Mouse (Mus musculus): ENCODE results near the gene Mroh2a. TPM values are rescaled to one million over a fixed set of nuclear protein-coding genes. Genes with fewer than 3 reads are reported as not detected.
A peak's percentile ranks its signal among the peaks of the same experiment; 100 is the strongest.

Gene Mroh2a
- total RNA-seq, 2 experiments from 2014 or later: 0.30 TPM; not detected in 1

DNA sequence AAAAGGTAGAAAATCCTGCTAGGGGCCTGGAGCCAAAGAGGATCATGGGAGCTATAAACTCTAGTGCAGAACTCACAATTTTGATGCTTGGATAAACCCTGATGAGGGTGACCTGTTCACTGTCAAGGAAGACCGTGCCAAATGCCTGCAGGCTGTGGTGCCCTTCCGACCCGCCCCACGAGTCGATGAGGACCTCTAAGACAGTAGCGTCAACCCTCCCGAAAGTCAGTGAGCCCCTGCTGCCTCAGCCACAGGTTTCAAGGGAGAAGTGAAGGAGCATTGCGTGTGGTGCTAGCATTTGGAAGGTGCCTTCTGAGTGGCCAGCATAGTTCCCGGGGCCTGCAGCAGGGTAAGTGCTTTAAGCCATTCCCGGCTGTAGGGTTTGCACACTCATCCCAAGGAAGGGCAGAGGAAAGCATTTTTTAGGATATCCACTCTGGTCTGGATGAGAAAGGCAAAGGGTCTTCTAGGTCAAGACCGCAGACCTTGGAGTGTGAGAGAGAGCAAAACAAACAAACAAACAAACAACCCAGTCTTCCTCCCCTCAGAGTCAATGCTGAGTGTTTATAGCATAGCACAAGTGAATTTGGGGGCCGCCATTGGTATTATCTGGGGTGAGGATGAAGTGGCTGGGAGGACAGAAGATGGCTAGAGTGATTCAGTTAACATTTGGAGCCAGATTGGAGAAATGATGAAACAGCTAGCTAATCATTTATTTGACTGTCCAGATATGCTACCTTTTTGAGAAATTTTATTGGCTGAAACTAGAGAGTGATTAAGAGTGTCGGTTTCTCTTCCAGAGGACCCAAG, 60.3 kb downstream of the Mroh2a start:
- no peak for ATAC-seq (replicated peaks; ENCODE audit: low FRiP score, poor library complexity, severe bottlenecking)

DNA sequence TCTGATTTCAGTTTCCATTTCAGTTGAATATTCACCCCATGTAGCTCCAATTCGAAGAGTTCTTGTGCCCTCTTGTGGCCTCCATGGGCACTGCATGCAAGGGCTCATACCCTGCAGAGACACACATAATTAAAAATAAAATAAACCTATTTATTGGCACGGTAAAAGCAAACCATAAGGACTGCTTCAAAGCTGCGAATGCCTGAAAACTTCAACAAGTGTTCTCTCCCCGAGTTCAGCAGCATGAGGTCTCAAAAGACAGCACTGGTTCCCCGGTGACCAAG, 60.9 kb downstream of the Mroh2a start:
- peak; percentile 20; the same call in 1 of the 2 replicates for ATAC-seq (replicated peaks; ENCODE audit: low FRiP score, poor library complexity, severe bottlenecking)

DNA sequence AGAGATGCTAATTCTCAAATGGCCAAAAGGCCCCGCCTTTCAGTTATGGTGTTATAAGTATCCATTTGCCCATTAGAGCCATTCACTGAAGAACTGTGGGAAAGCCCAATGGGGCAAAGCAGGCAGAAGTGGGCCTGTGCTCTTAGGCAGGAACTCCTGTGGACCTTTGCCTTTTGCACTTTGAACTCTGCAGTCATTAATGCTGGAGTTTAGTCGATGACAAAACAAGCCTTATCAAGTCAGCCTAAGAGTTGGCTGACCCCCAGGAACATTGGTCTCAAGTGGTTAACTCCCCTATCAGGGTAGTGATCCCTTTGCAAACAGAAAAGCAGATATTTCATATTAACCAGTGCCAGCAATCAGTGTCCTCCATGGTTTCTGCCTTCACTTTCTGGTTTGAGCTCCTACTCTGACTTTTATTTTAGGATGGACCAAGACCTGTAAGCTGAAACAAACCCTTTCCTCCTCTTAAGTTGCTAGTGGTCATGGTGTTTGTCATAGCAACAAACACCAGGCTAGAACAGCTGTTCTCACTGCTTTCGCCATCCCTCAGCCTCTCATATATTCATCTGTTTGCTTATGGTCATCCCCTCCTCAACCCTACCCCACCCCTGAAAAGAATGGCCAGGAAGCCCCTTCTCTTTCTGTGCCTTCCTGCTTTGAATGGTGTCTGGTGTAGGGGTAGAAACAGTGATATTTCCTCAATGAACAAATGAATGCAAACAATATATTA, 61.4 kb downstream of the Mroh2a start:
- no peak for ATAC-seq (replicated peaks; ENCODE audit: low FRiP score, poor library complexity, severe bottlenecking)

DNA sequence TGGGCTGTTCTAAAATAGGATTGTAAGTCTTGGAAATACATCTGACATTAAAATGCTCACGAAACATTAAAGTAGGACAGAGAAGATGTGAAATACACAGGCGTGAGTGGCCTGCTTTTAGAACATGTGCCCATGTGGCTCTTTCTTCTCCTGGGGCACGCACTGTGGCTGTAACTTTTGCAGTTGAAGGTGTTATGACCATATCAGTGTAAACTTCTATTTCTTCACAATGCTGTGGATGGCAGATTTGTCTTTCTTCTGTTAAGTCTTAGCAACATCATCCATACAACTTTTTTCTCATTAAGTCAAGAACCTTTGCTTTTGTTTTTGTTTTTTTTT, 62.0 kb downstream of the Mroh2a start:
- no peak for ATAC-seq (replicated peaks; ENCODE audit: low FRiP score, poor library complexity, severe bottlenecking)

DNA sequence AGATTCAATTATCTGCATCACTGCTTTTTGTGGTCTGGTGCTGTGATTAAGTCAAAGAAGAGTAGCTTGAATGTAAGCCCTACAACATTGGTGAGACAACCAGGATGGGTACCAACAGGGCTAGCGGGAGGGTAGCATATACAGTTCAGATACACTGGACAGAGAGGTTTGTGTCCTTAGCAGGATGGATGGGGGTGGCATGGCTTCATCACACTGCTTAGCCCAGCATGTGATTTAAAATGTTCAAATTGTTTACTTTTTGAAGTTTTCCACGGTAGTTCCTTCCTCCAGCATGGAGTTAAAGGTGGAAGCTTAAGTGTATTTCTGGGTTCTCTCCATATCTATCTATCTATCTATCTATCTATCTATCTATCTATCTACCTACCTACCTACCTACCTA, 62.4 kb downstream of the Mroh2a start:
- ATAC-seq (replicated peaks; ENCODE audit: low FRiP score, poor library complexity, severe bottlenecking): no peak

DNA sequence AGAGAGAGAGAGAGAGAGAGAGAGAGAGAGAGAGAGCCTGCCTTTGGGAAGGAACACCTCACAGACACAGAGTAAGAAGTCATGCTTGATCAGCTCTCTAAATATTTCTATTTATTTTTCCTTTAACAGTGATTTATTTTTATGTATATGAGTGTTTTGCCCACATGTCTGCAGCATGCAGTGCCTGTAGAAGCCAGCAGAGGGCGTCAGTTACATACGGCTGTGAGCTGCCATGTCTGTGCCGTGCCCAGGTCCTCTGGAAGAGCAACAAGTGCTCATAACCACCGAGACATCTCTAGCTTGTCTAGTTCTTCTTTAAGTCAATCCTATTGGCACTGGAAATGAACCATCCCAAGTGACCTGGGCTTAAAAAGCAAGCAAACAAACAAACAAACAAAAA, 63.1 kb downstream of the Mroh2a start:
- ATAC-seq (replicated peaks; ENCODE audit: low FRiP score, poor library complexity, severe bottlenecking): 0 out of 2 replicates have a peak, but pooled peaks have one; percentile 32

DNA sequence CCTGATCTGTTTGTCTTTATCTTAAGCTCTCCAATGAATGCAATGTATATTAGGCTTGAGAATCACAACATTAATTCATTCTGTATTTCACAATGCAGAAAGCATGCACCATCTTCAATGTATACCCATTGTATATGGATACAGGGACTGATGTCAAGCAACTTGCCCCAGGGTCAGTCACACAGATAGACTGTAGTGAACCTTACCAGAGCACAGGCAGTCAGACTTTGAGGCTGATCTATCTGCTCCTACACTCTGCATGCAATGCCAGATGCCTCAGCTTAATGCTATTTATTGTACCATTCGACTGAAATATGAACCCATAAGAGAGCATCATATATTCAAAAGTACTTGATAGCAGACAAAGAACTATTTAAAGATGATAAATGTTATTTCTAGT, 63.7 kb downstream of the Mroh2a start:
- no peak for ATAC-seq (replicated peaks; ENCODE audit: low FRiP score, poor library complexity, severe bottlenecking)

DNA sequence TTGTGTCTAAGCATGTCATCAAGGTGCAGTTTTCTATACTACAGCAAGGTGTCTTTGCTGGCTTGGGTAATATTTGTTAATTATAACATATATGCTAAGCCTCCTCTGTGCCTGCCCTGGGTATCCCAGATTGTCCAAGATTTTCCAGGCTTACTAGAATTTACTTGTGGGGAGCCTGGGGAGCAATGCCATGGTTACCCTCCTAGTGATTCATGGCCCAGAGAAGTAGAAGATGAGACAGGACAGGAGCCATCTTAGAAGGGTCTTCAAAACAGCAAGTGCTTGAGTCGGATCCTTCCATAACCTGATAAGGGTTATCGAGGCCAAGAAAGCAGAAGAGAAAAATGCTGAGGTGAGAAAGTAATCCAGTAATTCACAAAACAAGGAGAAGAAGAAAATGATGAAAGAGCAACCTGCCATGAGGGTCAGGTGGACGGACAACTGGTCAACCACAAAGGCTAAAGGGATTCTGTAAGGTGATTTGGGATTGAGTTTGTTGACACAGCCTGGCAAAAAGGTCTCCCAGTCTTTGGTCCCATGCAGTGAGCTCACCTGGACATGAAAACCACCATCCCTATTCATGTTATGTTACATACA, 64.7 kb downstream of the Mroh2a start:
- ATAC-seq (replicated peaks; ENCODE audit: low FRiP score, poor library complexity, severe bottlenecking): no peak

DNA sequence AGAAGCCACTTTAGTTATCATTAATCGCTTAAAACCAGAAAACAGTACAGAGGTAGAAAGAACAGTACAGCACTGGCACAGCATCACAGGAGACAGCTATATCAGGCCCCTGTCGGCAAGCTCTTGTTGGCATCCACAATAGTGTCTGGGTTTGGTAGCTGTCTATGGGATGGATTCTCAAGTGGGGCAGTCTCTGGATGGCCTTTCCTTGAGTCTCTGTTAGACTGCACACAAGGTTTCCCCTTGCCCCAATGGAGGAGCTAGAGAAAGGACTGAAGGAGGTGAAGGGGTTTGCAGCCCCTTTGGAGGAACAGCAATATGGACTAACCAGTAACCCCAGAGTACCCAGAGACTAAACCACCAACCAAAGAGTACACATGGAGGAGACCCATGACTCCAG, 65.3 kb downstream of the Mroh2a start:
- ATAC-seq (replicated peaks; ENCODE audit: low FRiP score, poor library complexity, severe bottlenecking): no peak

DNA sequence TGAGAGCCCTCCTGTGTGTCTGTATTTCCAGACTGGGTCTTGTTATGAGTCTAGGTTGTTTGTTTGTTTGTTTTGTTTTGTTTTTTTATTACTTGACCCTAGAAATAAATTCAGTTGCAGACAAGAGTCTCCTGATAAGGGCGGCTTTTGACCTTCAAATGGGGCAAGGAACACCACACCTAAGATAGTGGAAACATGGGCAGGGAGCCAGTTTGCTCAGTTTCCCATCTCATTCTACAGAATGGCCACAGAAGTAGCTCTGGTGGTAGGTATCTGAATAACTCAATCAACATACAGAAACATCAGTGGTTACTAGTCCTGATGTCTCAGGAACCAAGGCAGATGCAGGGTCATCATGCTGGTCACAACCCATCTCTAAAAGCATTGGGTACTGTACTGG, 67.9 kb downstream of the Mroh2a start:
- no peak for ATAC-seq (replicated peaks; ENCODE audit: low FRiP score, poor library complexity, severe bottlenecking)

DNA sequence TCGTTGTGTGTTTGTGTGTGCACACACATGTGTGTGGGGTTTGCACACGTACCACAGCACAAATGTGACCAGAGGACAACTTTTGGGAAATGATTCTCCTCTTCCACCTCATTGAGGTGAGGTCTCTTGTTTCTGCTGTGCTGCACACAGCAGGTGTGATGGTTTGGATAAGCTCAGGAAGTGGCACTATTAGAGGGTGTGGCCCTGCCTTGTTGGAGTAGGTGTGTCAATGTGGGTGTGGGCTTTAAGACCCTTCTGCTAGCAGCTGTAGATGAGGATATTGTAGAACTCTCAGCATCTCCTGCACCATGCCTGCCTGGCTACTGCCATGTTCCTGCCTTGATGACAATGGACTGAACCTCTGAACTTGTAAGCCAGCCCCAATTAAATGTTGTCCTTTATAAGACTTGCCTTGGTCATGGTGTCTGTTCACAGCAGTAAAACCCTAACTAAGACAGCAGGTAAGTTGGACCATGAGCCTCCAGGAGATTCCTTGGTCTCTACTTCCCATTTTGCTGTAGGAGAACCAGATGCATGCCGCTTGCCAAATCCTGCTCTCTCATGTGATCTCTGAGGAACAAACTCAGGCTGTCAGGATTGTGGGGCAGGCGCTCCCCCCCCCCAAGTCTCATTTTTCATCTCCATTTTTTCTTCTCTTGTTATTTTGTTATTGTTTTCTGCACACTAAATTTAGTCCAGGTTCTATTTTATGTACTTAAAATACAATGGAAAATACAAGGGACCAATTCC, 69.6 kb downstream of the Mroh2a start:
- ATAC-seq (replicated peaks; ENCODE audit: low FRiP score, poor library complexity, severe bottlenecking): 0 out of 2 replicates have a peak, but pooled peaks have one; percentile 2

DNA sequence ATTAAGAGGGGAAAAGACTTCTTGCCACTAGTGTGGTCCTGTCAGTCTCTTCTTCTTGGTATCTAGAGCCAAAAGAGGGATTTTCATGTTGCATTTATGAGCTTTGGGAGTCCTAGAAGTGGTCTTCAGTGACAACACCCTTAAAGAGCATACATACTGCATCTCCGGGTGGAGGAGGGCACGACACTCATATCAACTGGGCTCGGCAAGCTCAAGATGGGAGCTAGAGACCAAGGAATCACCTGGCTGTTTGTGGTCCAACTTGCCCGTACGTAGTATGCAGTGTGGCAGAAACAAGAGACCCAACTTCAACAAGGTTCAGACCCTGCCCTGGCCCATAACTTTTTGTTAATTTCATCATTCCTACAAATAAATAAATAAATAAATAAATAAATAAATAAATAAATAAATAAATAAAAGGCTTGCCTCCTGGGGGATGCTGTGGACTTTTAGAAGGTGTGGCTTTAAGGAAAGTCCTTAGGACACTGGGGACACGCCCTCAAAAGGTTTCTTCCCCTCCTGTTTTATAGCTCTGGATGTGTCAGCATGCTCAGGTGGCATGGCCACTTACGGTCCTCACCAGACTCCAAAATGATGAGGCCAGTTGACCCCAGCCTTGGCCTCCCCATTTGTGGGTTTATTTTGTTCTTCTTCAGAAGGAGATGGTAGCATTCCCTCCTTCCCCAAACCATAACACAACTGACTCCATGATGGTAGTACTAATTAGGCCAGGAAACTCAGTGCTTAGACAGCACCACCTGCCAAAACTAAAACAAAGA, 70.9 kb downstream of the Mroh2a start:
- ATAC-seq (replicated peaks; ENCODE audit: low FRiP score, poor library complexity, severe bottlenecking): no peak

DNA sequence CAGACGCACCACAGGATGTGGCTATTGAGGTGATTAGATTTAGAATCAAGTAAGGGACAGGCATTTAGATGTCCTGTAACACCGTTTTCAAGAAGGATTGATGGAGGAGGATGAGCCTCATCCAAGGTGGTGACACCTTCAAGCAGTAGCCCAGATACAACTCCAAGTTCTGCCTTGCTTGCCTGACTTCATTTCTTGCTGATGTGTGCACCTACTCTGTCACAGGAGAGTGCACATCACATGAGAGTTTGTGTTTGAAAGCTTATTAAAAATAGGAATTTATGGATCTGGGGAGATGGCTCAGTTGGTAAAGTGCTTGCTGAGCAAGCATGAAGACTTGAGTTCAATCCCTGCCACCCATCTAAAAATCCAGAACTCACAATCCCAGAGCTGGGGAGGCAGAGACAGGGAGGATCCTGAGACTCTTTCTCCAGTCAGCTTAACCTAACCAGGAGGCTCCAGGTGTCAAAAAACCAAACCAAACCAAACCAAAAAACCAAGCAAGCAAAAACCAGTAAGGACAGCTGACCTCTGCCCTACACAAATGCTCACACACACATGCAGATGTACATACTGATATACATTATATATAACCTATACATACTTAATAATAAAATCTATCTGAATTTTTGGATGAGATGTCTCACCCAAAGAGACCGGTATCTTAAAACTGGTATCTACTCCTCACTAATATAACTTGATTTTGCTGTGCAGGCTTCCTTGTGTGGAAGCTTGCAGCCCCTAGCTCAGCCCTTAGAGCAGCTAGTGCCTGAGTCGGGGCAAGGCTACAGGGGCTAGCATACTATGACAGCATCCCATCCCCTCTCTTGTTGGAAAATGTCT, 72.1 kb downstream of the Mroh2a start:
- ATAC-seq (replicated peaks; ENCODE audit: low FRiP score, poor library complexity, severe bottlenecking): 0 out of 2 replicates have a peak, but pooled peaks have one; percentile 7

DNA sequence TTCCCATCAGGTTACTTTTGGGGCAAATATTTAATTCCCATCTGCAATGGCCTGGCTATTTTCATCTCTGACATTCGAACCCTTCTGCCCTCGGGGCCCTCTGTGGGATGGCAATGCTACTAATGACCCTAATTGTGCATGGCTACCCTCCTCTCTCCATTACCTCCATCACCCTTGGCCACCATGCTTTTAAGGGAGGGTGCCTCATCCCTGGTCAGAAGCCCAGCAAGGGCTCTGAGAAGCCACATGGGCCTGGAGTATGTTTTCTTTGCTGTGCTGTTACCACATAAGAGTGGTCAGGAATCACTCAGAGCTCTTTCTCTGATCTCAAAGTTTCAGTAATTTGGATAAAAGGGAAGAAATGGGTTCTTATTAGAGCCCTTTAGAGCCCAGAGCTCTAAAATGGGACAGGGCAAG, 72.8 kb downstream of the Mroh2a start:
- ATAC-seq (replicated peaks; ENCODE audit: low FRiP score, poor library complexity, severe bottlenecking): 0 out of 2 replicates have a peak, but pooled peaks have one; percentile 5

DNA sequence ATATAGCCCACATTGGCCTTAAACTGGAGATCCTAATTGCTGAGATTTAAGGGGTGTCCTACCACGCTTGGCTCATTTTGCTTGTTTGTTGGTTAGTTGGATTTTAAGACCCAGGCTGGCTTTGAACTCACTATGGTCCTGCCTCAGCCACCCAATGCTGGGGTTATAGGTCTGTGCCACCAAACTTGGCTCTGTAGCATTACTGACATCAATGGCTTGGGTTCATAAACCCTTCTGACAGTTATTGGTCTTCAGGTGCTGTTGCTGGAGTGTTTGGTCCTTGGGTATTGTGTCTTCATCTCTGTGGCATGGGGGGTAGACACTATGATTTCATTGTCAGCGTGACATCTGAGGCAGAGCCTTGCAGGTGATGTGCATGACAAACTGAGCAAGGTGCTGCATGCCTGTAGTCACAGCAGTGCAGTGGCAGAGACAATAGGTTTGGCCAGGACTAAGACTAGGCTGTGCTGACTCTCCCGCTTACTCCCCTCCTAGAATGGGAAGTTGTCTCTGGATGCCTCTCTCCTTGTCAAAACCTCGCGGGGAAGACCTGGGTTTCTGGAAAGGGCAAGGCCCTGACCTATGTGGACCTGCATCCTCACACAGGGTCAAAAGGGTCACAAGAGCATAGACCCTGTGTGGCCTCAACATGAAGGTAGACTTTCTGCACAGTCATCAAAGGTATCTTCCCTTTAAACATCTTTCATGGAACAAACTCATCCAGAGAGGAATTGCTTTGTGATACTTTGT, 73.7 kb downstream of the Mroh2a start:
- ATAC-seq (replicated peaks; ENCODE audit: low FRiP score, poor library complexity, severe bottlenecking): no peak

DNA sequence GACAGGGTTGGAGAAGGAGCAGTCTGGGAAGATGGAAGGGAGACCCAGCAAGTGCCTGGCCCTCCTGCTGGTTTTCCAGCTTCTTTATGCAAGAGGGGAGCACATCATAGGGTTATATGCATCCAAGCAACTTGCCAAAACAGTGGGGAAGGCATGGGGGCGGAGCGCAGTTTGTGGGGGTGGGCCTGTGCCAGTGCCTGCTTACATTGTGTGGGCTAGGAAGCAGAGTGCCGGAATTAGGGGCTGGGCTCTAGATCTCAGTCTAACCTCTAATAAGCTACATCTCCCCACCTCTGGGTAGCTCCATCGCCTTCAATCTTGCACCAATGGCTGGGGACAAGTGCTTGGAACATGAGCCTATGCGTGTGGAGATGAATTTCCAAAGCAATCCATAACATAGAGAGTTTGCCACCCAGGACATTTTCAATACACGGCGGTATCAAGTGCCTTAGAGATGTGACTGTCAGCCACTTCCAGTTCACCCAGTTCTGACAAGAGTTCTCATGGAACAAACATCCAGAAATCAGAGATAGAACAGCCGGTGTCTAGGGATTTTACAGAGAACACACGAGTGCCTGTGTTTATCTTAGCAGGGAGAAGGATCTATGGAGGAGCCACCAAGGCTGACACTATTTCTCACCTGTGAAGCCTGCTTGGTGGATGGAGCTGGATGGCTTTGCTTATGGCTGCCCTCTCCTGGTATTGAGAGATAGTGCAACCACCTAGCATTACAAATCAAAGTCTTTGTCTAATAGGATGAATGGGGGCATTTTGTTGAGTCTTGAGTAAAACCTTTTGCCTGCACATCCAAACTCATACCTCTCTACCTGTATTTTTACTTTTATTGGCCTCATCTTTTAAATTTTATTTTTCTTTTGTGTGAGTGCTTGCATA, 74.6 kb downstream of the Mroh2a start:
- peak; percentile 37; the same call in 1 of the 2 replicates for ATAC-seq (replicated peaks; ENCODE audit: low FRiP score, poor library complexity, severe bottlenecking)

Measured in erythroid progenitor cell, adult 5-6 weeks (primary cell).